Mouse (Mus musculus): ENCODE measurements around the gene Capzb. TPM values are rescaled to one million over a fixed set of nuclear protein-coding genes. Genes with fewer than 3 reads are reported as not detected.

The Capzb gene
- total RNA-seq, 2 experiments from 2014 or later, result 37.6 to 128 TPM

DNA sequence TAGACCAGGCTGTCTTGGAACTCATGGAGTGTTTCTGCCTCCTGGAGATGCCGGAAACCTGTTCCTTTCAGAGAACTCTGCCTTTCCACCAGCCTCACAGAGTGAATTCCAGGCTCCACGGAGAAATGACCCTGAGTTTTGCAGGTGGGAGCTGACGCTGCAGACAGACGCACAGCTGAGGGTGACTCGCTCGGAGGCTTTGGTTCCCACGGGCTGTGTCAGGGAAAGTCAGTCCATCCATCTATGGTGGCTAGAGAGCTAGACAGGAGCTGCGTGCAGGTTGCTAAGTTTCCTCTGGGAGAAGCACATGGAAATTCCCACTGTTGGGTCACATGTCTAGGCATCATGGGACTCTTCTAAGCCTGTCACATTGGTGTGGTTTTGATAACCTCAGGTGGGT, 38.5 kb downstream of the Capzb start:
- no peak for ATAC-seq (replicated peaks; ENCODE audit: low FRiP score, poor library complexity, severe bottlenecking)

DNA sequence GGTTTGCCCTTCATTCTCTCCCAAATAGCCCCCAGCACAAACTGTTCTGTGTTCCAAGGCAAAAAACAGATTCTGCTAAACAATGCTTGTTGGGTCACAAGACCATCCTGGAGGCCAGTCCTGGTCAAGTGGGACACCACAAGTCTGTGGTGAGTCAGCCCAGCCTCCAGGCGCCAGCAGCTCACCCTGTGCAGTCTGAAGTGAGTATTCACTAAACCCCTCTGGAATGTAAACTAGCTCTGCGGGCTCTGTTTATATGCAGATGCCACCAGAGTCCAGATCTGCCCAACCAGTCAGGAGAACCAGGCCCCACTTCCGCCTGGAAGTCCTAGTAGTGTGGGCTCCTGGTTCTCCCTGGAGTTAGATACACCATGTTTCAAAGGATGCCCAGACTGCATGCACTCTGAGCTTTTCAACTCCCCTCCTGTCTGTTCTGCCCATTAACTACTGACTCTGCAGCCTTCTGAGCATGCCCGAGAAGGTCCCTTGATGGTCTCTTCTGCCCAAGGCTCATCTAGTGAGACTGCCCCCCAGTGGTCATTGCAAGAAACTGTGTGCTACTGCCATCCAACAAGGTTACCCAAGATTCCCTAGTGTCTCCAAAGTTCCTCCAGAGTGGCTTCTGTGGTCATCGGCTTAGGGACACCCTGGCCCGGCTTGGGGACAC, 39.9 kb downstream of the Capzb start:
- ATAC-seq (replicated peaks; ENCODE audit: low FRiP score, poor library complexity, severe bottlenecking), result peak; percentile 55

- no peak for ATAC-seq (replicated peaks; ENCODE audit: low FRiP score, poor library complexity, severe bottlenecking)
These were observed 40.4 kb downstream of the Capzb start for GRCm38 (mm10) chr4:139233146-139233495.

GRCm38 (mm10) chr4:139233755-139234254, 41.1 kb downstream of the Capzb start:
- ATAC-seq (replicated peaks; ENCODE audit: low FRiP score, poor library complexity, severe bottlenecking), result no peak

DNA sequence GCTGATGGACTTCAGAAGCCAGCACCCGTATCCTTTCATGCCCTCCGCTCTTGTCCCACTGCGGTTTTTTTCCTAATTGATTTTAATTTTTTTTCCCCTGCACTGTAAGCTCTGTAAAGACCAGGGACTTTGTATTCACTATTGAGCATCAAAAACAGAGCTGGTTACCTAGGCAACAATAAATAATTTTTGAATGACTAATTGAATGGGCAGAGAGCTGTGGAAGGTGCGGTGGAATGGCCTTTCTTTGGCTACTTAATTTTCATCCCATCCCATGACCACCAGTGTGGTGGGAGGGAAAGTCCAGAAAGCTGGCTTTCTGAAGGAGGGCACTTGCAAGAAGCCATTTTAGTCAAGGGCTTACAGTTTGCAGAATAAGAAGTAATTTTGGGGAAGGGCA, 41.6 kb downstream of the Capzb start:
- ATAC-seq (replicated peaks; ENCODE audit: low FRiP score, poor library complexity, severe bottlenecking), result no peak

- ATAC-seq (replicated peaks; ENCODE audit: low FRiP score, poor library complexity, severe bottlenecking), result no peak
These were observed 42.9 kb downstream of the Capzb start for GRCm38 (mm10) chr4:139235556-139235955.

DNA sequence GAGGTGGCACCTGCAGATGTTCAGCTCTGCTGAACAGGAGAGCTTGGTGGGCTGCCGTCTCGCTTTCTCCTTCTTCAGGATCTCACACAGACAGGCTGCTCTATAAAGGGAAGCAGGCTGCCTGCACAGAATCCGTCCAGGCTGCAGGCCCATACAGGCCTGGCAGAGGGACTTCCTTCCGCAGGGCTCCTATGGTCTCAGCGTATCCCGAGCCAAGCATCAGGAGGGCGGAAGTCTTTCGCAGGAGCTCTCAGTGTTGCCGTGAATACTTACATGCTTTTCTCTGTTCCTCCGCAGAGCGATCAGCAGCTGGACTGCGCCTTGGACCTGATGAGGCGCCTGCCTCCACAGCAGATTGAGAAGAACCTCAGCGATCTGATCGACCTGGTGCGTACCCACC, 45.9 kb downstream of the Capzb start:
- no peak for ATAC-seq (replicated peaks; ENCODE audit: low FRiP score, poor library complexity, severe bottlenecking)

DNA sequence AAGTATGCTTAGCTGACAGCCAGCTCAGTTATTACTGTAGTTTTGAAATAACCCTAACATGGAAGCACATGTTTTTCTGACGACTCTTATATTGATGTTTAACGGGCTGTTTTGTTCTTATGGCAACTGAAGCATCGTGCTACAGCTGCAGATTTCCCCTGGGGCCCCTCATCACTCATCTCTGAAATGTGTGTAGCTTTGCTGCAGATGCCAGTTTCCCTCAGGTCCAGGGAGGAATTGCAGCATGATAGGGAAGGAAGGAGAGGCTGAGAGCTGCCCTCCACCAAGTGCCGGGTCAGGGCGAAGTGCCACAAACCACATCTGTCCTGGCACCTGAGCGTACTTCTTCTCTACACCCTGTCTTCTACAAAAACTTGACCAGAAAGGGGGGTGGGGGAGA, 47.6 kb downstream of the Capzb start:
- no peak for ATAC-seq (replicated peaks; ENCODE audit: low FRiP score, poor library complexity, severe bottlenecking)

DNA sequence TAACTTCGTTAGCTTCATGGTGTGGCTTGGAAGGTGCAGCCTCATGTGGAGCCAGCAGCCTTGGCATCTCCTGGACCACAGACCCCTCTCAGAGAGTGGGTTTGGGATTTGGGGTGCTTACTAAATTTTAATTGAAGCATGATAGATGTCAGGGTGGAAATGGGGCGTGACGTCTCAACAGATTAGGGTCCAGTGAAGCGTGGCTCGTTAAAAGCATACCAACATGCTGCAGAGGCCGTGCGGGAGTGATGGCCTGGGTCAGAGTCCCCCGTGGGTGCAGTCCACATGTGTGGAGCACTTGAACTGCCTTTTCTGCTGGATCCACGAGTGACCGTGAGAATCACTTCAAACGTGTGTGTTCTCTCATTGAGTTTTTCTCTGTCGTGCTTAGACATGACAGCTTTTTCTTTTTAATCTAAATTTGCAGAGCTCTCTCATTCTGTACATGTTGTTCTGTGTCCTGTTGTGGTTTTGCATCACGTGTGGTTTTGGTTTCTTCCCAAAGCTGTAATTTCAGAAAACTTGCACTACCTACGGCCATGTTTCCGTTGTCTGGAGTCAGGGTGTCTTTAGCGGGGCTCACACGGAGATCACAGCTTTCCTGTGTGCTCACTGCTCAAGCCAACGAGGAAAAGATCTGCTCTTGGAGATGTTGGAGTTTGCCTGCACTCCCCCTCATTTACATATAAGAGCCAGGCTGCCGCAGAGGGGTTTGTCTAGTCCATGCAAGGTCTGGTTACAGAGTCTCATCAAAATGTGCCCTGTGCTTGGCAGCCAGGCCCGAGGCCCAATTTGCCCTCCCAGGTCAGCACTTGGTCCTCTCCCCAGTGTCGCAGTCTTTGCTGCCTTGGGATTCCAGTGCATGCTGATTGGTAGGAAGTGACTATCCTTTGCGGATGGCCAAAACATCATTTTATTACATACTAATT, 49.2 kb downstream of the Capzb start:
- ATAC-seq (replicated peaks; ENCODE audit: low FRiP score, poor library complexity, severe bottlenecking), result no peak

DNA sequence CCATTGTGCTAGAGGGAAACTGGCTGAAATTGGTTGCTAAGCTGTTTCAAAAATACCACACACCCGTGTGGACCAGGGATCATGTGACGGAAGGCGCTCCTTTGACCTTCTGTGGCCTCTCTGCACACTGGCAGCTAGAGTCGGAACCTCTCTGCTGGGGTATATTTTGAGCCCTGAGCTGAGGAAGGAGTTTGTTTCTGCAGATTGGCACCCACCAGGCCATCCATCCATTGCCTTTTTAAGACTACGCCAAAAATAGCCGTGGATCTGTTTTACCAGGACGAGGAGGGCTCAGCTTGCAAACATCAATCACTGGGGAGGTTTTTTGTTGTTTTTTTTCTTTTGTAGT, 49.9 kb downstream of the Capzb start:
- ATAC-seq (replicated peaks; ENCODE audit: low FRiP score, poor library complexity, severe bottlenecking), result no peak

DNA sequence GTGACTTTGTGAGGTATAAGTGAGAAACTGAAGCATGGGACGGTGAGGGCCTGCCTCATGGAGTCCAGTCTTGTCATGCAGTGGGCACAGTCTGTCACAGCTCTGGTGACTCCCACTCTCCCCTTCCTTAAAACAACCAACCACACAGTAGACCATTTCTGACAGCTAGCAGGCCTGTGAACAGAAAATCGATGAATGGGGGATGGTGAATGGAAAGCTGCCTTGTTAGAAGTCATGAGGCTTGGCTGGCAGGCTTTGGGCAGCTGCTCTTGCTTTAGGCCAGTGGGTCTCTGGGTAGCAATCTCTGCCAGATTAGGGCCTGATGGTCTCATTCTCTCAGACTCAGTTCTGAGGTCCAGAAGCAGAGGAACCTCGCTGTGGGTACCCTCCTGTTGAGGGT, 51.5 kb downstream of the Capzb start:
- ATAC-seq (replicated peaks; ENCODE audit: low FRiP score, poor library complexity, severe bottlenecking), result no peak

DNA sequence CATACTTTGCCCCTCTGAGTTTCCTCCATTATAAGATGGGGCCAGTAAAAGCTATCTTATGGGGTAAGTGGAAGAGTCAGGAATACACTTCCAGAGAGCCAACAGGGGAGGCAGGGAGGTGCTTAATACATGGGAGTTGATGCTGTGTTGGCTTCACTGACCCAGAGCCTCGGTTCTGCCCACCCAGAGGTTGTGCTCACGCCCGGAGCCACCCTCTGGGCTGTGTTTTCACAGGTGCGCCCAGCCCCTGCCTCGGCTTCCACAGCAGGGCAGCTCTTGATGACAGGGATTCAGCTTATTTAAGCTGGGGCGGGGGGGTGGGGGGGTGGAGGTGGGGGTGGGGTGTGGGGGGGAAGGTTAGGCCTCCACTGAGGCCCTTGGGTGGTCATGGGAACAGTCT, 52.1 kb downstream of the Capzb start:
- no peak for ATAC-seq (replicated peaks; ENCODE audit: low FRiP score, poor library complexity, severe bottlenecking)

- no peak for ATAC-seq (replicated peaks; ENCODE audit: low FRiP score, poor library complexity, severe bottlenecking)
These were observed 52.8 kb downstream of the Capzb start for GRCm38 (mm10) chr4:139245534-139245933.

GRCm38 (mm10) chr4:139246130-139246877, 53.6 kb downstream of the Capzb start:
- no peak for ATAC-seq (replicated peaks; ENCODE audit: low FRiP score, poor library complexity, severe bottlenecking)

GRCm38 (mm10) chr4:139247966-139248365, 55.3 kb downstream of the Capzb start:
- no peak for ATAC-seq (replicated peaks; ENCODE audit: low FRiP score, poor library complexity, severe bottlenecking)

DNA sequence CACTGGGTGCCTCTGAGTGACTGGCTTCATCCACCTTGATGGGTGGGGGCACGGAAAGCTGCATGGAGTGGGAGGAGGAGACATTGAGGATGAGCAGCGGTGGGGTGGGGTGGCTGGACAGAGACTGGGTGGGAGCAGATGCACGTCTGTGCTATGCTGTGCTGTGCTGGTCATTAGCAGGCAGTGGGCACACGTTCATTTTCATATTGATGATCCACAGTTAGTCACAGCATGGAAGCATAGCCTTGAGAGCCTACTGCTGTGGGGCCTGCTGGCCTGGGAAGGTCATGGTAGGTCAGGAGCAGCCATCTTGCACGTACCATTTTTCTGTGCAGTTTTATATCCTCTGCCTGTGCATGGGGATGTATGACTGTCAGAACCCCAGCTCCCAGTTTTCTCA, 56.0 kb downstream of the Capzb start:
- no peak for ATAC-seq (replicated peaks; ENCODE audit: low FRiP score, poor library complexity, severe bottlenecking)

DNA sequence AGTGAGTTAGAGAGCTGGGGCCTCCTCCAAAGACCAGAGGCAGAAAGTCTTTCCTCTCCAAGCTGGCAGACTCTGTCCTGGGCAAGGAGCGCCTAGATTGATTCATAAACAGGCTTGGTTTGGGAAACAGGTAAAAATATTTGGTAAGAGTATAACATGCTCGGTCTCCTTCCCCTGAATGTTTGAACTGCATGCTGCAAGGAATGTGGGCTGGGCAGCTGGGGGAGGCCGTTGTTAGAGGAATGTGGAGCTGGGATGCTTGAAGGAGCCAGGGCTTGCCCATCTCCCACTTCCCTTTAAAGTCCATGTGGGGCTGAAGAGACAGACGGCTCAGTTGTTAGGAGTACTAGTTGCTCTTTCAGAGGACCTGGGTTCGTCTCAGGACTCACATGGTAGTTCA, 57.3 kb downstream of the Capzb start:
- ATAC-seq (replicated peaks; ENCODE audit: low FRiP score, poor library complexity, severe bottlenecking), result no peak

GRCm38 (mm10) chr4:139250886-139251285, 58.2 kb downstream of the Capzb start:
- ATAC-seq (replicated peaks; ENCODE audit: low FRiP score, poor library complexity, severe bottlenecking), result no peak

DNA sequence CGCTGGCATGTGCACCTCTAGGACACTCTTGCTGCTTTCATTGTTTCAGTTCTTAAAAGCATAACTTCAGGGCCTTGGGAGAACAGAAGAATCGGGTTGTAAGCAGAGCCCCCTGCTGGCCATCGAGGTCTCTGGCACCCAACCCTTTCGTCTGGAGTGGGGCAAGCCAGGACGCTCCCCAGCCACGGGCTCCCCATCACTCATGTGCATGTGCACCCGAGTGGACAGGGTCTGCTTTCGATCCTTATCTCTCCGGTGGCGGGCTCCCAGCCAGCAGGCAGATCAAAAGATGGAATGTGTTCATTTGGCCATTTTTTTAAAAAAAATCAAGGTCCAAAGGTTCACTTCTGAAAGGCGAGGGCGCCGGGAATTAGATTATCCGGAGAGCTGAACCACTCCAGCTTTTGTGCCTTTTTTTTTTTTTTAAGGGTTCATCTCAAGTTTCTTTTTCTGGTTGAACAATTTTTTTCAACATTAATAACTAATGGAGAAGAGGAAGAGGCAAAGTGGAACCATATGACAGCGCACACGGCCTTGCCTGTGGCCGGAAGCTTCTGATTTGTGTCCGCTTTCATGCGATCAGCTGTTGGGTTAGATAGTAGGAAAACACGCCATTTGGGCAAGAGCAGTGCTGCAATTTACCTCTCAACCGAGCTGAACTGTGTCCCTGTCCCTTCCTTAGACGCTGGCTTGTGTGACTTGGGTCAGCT, 59.5 kb downstream of the Capzb start:
- peak; percentile 61 for ATAC-seq (replicated peaks; ENCODE audit: low FRiP score, poor library complexity, severe bottlenecking)

- no peak for ATAC-seq (replicated peaks; ENCODE audit: low FRiP score, poor library complexity, severe bottlenecking)
These were observed 60.5 kb downstream of the Capzb start for GRCm38 (mm10) chr4:139253206-139253605.
